Mouse (Mus musculus) liver, postnatal 0 days (tissue): ENCODE results near the gene Kcnj10.

Source experiments
- CTCF ChIP-seq: sonication (generic); IDR thresholded peaks from 2 replicates; pipeline ENCODE4 v1.5.1; 2016; ENCODE audit warnings: antibody characterized with exemption, low read depth
- EP300 ChIP-seq: IDR thresholded peaks from 2 replicates; pipeline ENCODE4 v1.6.1; 2016; ENCODE audit warnings: antibody characterized with exemption, low read depth, mild to moderate bottlenecking

GRCm38 (mm10) chr1:172393739-172394138 lies 52.7 kb downstream of the Kcnj10 start:
- TF ChIP-seq CTCF (no peak), EP300 (no peak)
